Mouse (Mus musculus) forebrain, embryonic 16.5 days (tissue): ENCODE measurements around the gene Pax5. TPM values are rescaled to one million over a fixed set of nuclear protein-coding genes. Genes with fewer than 3 reads are reported as not detected.

Experiments used
- ATAC-seq: fragments of 200-750 bp; cut with Nextera tagmentation; 2 replicates; pipeline ENCODE4 v1.8.0; 2017; ENCODE audit warnings: mild to moderate bottlenecking, moderate library complexity
- H3K27ac ChIP-seq: fragments of 300-500 bp; sonication (generic); 2 replicates; pipeline ENCODE4 v1.5.1; 2014; ENCODE audit warnings: low read length, control low read depth
- H3K27me3 ChIP-seq: fragments of 300-500 bp; sonication (generic); replicated peaks from 2 replicates; pipeline ENCODE4 v1.6.1; 2014; ENCODE audit warnings: low read length; ENCODE audit not compliant: control insufficient read depth, insufficient read depth
- H3K36me3 ChIP-seq: fragments of 300-500 bp; sonication (generic); 2 replicates; pipeline ENCODE4 v1.6.1; 2014; ENCODE audit not compliant: control insufficient read depth, insufficient read depth
- H3K4me1 ChIP-seq: fragments of 300-500 bp; sonication (generic); replicated peaks from 2 replicates; pipeline ENCODE4 v1.6.1; 2014; ENCODE audit warnings: low read length; ENCODE audit not compliant: control insufficient read depth, insufficient read depth
- H3K4me2 ChIP-seq: fragments of 300-500 bp; sonication (generic); 2 replicates; pipeline ENCODE4 v1.6.1; 2014; ENCODE audit warnings: mild to moderate bottlenecking, low read length, control low read depth
- H3K4me3 ChIP-seq: fragments of 300-500 bp; sonication (generic); replicated peaks from 2 replicates; pipeline ENCODE4 v1.5.1; 2014; ENCODE audit warnings: mild to moderate bottlenecking, low read length, control low read depth
- H3K9ac ChIP-seq: fragments of 300-500 bp; sonication (generic); replicated peaks from 2 replicates; pipeline ENCODE4 v1.6.1; 2014; ENCODE audit warnings: low read depth, low read length, control low read depth
- H3K9me3 ChIP-seq: fragments of 300-500 bp; sonication (generic); 2 replicates; pipeline ENCODE4 v1.6.1; 2016; ENCODE audit warnings: low read length; ENCODE audit not compliant: control insufficient read depth
- WGBS: fragments of 180-500 bp; shearing (Covaris S2); extraction: QIAGEN DNeasy Blood & Tissue Kit; methylation state at CpG from one replicate; pipeline ENCODE4 v1.1.7; 2014; 5-methylcytosine and 5-hydroxymethylcytosine counted together
- polyA plus RNA-seq: library from polyadenylated mRNA; unstranded; fragments of >200 nt; fragmentation: Nextera tagmentation; extraction: Ambion mirVana; gene quantifications from 2 replicates; pipeline ENCODE4 v1.2.1, GENCODE M21; 2015

Pax5 gene
- polyA plus RNA-seq, 1 experiment from 2014 or later: 0.34 TPM

DNA sequence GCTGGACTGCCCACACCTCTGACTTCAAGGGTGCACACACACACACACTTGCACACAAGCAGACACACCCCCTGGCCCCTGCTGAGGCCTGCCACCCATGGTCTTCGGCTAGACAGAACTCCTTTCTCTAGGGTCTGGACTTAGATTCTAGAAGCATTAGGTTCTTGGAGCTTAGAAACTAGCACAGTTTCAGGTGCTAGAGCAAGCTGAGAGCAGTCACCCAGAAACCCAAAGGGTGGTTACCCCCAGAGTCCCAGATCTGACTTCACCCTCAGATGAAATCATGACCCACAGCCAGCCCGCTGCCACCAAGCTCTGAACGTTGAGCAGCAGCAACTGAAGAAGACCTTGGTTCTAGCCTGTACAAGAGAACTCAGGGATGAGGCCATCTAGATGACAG is 38.8 kb downstream of the Pax5 start:
- no peak overlapping the region for H3K4me3 ChIP-seq
- peaks cover 6% of the 10 kb centered on the region; the same call in 1 of the 2 replicates for H3K27me3 ChIP-seq
- no peak for ATAC-seq
- H3K4me2 ChIP-seq: no peak overlapping the region
- no peaks in the 10 kb centered on the region for H3K36me3 ChIP-seq
- WGBS: 91% methylated on average over 3 of the region's 3 CpGs
- no peak overlapping the region for H3K9ac ChIP-seq
- no peak overlapping the region for H3K27ac ChIP-seq
- H3K9me3 ChIP-seq: peaks cover 4% of the 10 kb centered on the region; the same call in 1 of the 2 replicates
- no peaks in the 10 kb centered on the region for H3K4me1 ChIP-seq

DNA sequence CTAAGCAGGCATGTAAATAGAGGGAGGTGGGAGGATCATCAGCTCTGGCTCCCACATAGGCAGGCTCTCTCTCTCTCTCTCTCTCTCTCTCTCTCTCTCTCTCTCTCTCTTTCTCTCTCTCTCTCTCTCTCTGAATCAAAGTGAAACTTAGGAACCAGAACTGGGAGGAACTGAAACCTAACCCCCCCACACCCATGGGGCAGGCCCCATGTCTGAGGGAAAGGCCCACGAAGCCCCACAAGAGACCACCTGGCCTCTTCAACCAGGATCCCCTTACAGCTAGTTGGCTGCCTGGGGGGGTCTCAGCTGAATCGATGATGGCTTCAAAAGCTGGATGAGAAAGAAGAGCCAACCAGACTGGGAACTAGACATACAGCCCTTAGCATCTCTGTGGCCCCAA is 39.3 kb downstream of the Pax5 start:
- Histone ChIP-seq H3K4me1 (no peaks in the 10 kb centered on the region), H3K9ac (no peak overlapping the region), H3K27me3 (peaks cover 7% of the 10 kb centered on the region), H3K4me2 (no peak overlapping the region), H3K4me3 (no peak overlapping the region), H3K36me3 (no peaks in the 10 kb centered on the region), H3K9me3 (peaks cover 4% of the 10 kb centered on the region; the same call in 1 of the 2 replicates), H3K27ac (no peak overlapping the region)
- no peak for ATAC-seq
- WGBS: 100% methylated on average over 2 of the region's 2 CpGs

DNA sequence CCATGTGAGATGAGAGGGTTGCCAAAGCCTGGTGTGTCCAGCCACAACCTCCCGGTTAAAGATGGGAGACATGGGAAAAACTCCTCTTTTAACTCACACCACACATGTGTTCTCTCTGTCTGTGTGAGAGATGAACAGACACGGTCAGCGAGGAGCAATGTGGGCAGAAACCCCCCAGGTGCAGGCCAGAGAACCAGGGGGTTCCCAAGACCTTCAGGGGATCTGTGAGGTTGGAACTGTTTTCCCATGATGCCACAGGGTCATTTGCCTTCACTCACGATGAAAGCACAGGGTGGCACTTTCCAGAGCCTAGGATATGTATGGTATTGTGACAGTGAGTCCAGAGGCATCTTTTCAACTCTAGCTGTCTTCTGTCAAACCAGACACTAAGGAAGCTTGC is 39.9 kb downstream of the Pax5 start:
- Histone ChIP-seq H3K27me3 (peaks cover 10% of the 10 kb centered on the region), H3K4me1 (no peaks in the 10 kb centered on the region), H3K27ac (no peak overlapping the region), H3K36me3 (no peaks in the 10 kb centered on the region), H3K4me2 (no peak overlapping the region), H3K4me3 (no peak overlapping the region), H3K9ac (no peak overlapping the region), H3K9me3 (peaks cover 4% of the 10 kb centered on the region; the same call in 1 of the 2 replicates)
- no peak for ATAC-seq
- 85% methylated on average over 4 of the region's 4 CpGs for WGBS

DNA sequence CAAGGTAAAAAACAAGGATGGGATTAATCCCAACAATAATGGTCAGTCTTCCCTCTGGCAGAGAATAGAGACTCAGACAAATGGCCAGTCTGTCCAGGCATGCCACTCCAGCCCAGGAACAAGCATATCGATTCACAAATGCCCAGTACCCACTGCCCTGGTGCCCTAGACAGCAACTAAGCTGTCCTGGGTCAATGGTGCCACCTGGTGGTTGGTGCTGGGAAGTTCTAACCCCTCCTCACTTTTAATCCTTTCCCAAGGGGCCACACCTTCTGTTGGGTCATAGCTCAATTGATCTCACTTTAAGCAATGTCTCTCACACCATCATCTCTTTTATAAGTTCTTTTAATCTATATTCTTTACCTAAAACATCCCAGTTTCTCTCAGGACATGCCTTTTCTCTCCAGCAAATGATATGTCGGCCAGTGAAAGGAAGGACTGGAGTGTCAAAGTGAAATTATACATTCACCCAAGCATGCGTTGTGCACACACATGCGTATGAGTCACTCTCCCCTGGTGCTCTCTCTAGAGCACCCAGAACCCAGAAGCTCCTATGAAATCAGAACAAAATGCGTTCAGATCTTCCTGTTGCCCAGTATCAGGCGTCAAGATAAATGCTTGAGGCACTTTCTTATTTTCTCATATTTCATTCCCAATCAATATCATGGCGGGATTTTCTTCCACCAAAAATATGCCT is 40.7 kb downstream of the Pax5 start:
- ATAC-seq: no peak
- H3K36me3 ChIP-seq: no peaks in the 10 kb centered on the region
- no peak overlapping the region for H3K9ac ChIP-seq
- no peak overlapping the region for H3K4me2 ChIP-seq
- WGBS: 95% methylated on average over 7 of the region's 7 CpGs
- H3K4me1 ChIP-seq: no peaks in the 10 kb centered on the region
- peaks cover 13% of the 10 kb centered on the region for H3K27me3 ChIP-seq
- peaks cover 4% of the 10 kb centered on the region; the same call in 1 of the 2 replicates for H3K9me3 ChIP-seq
- H3K4me3 ChIP-seq: no peak overlapping the region
- H3K27ac ChIP-seq: no peak overlapping the region

DNA sequence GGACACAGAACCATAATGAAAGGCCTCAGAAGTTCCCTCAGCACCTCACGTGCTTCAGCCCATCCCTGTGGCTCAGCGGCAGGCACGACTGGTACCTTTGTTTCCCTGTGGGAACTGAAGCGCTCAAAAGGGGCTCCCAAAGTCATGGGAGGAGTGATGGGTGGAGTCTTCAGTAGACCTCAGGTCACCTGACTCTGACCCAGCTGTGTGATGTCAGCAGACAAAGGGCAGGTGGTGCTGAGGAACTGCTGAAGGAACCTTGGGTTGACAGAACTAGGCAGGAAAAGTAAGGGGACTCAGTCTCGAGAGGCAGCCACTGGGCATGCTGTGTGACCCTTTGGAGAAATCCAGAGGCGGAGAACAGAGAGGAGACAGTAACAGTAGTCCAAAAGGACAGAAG is 41.7 kb downstream of the Pax5 start:
- Histone ChIP-seq H3K9me3 (peaks cover 4% of the 10 kb centered on the region; the same call in 1 of the 2 replicates), H3K27me3 (peaks cover 13% of the 10 kb centered on the region), H3K27ac (no peak overlapping the region), H3K9ac (no peak overlapping the region), H3K36me3 (no peaks in the 10 kb centered on the region), H3K4me2 (no peak overlapping the region), H3K4me1 (peaks cover 6% of the 10 kb centered on the region), H3K4me3 (no peak overlapping the region)
- WGBS: 72% methylated on average over 6 of the region's 6 CpGs
- ATAC-seq: no peak

DNA sequence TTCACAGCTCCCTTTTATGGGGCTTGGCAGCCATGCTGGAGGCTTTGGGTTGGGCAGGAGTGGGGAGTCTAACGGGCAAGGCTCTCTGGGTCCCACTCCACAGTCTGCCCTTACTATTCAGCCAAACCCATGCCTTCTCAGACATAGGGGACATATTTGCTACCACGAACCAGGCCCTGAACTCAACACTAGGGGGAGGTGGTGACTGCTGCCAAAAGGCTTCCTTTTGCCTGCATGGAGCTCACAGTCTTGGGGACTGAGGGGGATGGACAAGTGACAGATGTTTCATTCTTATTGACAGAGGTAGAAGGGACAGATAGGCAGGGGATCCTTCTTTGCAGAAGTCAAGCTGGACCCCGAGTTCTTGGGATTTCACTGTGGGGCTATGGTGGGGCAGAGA is 42.1 kb downstream of the Pax5 start:
- H3K4me2 ChIP-seq: no peak overlapping the region
- H3K9me3 ChIP-seq: peaks cover 4% of the 10 kb centered on the region; the same call in 1 of the 2 replicates
- H3K27ac ChIP-seq: no peak overlapping the region
- H3K9ac ChIP-seq: no peak overlapping the region
- H3K36me3 ChIP-seq: no peaks in the 10 kb centered on the region
- ATAC-seq: no peak
- WGBS: 63% methylated on average over 3 of the region's 3 CpGs
- no peak overlapping the region for H3K4me3 ChIP-seq
- H3K4me1 ChIP-seq: peaks cover 9% of the 10 kb centered on the region
- peaks cover 17% of the 10 kb centered on the region for H3K27me3 ChIP-seq

DNA sequence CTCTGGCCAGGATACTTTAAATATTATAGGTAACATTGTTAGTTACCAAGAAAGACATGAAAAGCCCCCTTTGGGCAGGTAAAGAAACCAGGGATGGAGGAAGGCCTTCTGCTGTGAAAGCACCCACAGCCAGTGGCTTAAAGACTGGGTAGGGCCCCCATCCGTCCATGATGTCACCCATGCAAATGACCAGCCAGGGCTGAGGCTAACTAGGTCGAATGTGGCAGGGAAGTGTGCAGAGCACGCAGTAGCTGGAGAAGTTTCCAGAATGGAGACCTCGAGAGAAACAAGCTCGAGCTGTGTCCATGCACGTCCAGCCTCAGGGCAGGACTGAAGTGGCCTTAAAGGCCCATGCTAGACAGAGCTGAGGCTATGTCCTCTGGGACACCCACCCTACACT is 42.9 kb downstream of the Pax5 start:
- no peak overlapping the region for H3K4me2 ChIP-seq
- WGBS: 79% methylated on average over 6 of the region's 6 CpGs
- ATAC-seq: no peak
- no peak overlapping the region for H3K27ac ChIP-seq
- H3K4me1 ChIP-seq: peaks cover 9% of the 10 kb centered on the region
- H3K27me3 ChIP-seq: peaks cover 25% of the 10 kb centered on the region
- no peak overlapping the region for H3K4me3 ChIP-seq
- no peak overlapping the region for H3K9ac ChIP-seq
- peaks cover 4% of the 10 kb centered on the region; the same call in 1 of the 2 replicates for H3K9me3 ChIP-seq
- no peaks in the 10 kb centered on the region for H3K36me3 ChIP-seq

DNA sequence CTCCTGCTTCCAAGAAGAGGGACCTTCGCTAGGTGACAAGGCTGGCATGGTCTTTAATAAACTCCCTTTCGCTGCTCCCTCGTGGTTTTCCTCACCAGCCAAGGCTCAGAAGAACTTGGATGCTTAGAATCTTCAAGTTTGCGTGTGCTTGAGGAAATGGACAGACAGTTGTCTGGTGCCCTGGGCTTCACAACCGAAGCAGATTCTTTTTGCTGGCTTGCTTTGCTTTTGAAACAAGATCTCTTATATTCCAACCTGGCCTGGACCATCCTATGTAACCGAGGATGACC is 45.6 kb downstream of the Pax5 start:
- peaks cover 4% of the 10 kb centered on the region; the same call in 1 of the 2 replicates for H3K9me3 ChIP-seq
- no peak for ATAC-seq
- no peaks in the 10 kb centered on the region for H3K36me3 ChIP-seq
- peak overlapping the region; percentile 63 for H3K4me3 ChIP-seq
- peaks cover 9% of the 10 kb centered on the region for H3K4me1 ChIP-seq
- H3K27me3 ChIP-seq: peaks cover 35% of the 10 kb centered on the region
- H3K9ac ChIP-seq: no peak overlapping the region
- peak overlapping the region; percentile 97 for H3K4me2 ChIP-seq
- no peak overlapping the region for H3K27ac ChIP-seq
- 21% methylated on average over 6 of the region's 6 CpGs for WGBS

DNA sequence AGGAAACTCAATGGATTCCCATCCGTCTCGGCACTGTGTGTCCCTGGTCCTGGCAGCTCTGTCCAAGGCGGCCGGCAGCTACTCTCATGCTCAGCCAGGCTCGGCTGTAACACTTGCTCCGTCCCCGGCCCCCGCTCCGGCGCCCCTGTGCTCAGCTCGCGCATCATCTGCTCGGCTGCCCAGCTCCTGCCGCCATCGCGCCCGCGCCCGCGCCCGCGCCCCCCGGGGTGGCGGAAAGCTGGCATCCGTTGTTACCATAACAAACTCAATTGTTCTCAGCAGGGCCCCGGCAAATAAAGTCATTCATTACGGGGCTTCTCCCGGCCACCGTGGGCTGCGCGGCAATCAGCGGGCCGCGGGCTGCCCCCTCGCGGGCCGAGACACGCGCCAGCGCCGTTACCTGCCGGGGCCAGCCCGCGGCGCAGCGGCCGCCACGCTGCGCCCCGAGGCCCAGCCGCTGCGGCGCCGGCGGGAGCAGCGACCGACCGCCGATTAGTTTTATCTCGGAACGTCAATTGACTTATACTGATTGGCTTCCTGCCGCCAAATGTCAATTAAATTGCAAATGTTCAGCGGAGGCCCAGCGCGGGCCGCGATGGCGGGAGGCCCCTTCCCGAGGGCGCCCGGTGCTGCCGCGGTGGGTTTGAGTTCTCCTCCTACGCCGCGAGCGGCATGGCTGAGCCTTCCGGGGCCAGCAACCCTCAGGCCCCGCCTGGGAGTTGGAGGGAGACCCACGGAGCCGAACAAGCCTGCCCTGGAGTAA is 46.1 kb downstream of the Pax5 start:
- H3K9ac ChIP-seq: peak overlapping the region; percentile 72
- peak overlapping the region; percentile 97 for H3K4me2 ChIP-seq
- H3K27me3 ChIP-seq: peaks cover 35% of the 10 kb centered on the region
- peaks cover 4% of the 10 kb centered on the region; the same call in 1 of the 2 replicates for H3K9me3 ChIP-seq
- H3K27ac ChIP-seq: no peak overlapping the region
- peak; percentile 83 for ATAC-seq
- H3K4me3 ChIP-seq: peak overlapping the region; percentile 63
- peaks cover 9% of the 10 kb centered on the region for H3K4me1 ChIP-seq
- H3K36me3 ChIP-seq: no peaks in the 10 kb centered on the region
- WGBS: under 1% methylated on average over 75 of the region's 81 CpGs
